Mouse (Mus musculus): Measurements from ENCODE around the gene Scand1. TPM values are rescaled to one million over a fixed set of nuclear protein-coding genes. Genes with fewer than 3 reads are reported as not detected.

Scand1 gene
- polyA plus RNA-seq, 1 experiment from 2014 or later: 87.2 TPM

DNA sequence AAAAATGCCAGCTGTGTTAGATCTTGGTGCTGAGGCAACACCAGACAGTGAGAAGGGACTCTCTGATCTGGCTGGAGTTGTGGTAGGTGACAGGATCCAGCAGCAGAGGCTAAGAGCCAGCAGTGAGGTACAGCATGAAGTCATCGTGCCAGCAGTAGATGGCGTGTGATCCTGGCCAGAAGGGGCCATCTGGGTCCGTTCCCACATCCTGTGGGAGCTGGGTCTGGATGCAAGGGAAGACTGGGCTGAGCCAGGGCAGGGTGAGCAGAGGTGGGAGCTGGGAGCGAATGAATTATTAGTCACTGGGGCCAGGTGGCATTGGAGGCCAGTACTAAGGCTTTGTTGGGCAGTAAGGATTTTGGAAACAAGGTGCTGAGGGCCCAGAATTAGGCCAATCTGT is 31.3 kb downstream of the Scand1 start:
- H3K36me3 ChIP-seq (ENCODE audit: control insufficient read depth, insufficient read depth, low read length): no peaks in the 10 kb centered on the region

DNA sequence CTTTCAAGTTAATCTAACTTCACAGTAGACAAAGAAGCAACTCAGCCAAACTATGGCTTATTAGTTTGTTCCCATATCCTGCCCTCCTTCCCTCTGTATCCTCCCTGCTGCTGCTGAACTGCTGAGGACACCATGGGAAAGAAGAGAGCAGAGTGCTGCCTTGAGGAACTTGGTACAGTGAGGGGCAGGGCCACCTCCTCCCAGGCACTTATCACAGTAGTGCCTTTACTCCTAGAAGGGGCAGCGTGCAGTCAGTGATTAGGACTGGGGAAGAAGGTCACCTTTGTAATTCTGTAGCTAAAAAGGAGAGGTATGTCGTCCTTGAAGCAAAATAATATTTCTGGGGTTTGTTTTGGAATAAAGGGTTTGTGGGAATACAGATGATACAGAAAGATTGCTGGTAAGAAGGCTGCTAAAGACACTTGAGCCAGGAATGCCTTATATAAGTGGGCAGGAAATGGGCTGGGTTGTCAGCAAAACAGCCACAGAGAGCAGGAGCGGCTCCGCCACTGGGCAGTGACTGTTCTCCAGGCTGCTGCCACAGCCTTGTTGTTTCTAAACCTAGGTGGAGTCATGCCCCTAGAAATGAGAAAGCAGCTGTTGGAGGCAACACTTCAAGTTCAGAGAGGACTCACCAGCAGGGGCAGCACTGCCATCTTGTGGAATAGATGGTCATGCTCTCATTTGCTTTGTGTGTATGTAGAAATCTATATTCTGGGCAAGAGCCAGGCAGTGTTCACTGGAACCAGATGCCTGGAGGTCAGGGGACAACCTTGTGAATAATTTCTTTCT is 34.1 kb downstream of the Scand1 start:
- Histone ChIP-seq H3K36me3 (ENCODE audit: control insufficient read depth, insufficient read depth, low read length) (no peaks in the 10 kb centered on the region), H3K27ac (ENCODE audit: low read depth, low read length) (no peak overlapping the region)

More for the DNA sequence above, 31.3 kb downstream of the Scand1 start:
- no peaks in the 10 kb centered on the region for H3K4me1 ChIP-seq (replicated peaks; ENCODE audit: control insufficient read depth, insufficient read depth, low read length)
- WGBS: 84% methylated on average over 4 of the region's 4 CpGs
- no peak overlapping the region for H3K4me2 ChIP-seq (replicated peaks; ENCODE audit: low read depth, low read length)
- no peak overlapping the region for H3K27ac ChIP-seq (ENCODE audit: low read depth, low read length)
- H3K9ac ChIP-seq (ENCODE audit: low read depth, low read length): no peak overlapping the region
- H3K27me3 ChIP-seq (ENCODE audit: control insufficient read depth, insufficient read depth, low read length): no peaks in the 10 kb centered on the region
- no peak for ATAC-seq (ENCODE audit: low FRiP score)
- H3K4me3 ChIP-seq (ENCODE audit: low read depth, low read length): no peak overlapping the region
- no peaks in the 10 kb centered on the region for H3K9me3 ChIP-seq (ENCODE audit: control insufficient read depth, low read length)
- no peak for DNase-seq (ENCODE audit: low spot score)

DNA sequence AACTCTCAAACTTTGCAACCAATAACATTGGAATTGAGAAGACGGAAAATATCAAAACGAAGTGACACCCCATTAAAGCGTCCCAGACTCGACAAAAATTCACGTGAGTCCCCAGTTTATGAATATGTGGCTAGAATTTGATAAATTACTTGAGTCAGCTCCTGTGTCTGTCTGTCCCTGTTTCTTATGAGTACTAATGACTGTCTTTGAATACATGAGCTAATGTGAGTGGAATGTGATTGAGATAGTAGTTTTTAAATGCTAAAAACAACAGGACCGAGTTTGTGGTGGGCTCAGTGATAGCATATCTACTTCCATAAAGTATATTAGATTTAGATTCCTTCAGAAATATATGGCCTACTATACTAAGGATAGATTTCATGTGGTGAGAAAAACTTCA is 40.0 kb downstream of the Scand1 start:
- no peak overlapping the region for H3K9ac ChIP-seq (ENCODE audit: low read depth, low read length)
- DNase-seq (ENCODE audit: low spot score): no peak
- no peaks in the 10 kb centered on the region for H3K27me3 ChIP-seq (ENCODE audit: control insufficient read depth, insufficient read depth, low read length)
- no peak overlapping the region for H3K4me2 ChIP-seq (replicated peaks; ENCODE audit: low read depth, low read length)
- H3K36me3 ChIP-seq (ENCODE audit: control insufficient read depth, insufficient read depth, low read length): no peaks in the 10 kb centered on the region
- H3K9me3 ChIP-seq (ENCODE audit: control insufficient read depth, low read length): no peaks in the 10 kb centered on the region
- 92% methylated on average over 6 of the region's 6 CpGs for WGBS
- ATAC-seq (ENCODE audit: low FRiP score): no peak
- no peak overlapping the region for H3K4me3 ChIP-seq (ENCODE audit: low read depth, low read length)
- no peak overlapping the region for H3K27ac ChIP-seq (ENCODE audit: low read depth, low read length)
- no peaks in the 10 kb centered on the region for H3K4me1 ChIP-seq (replicated peaks; ENCODE audit: control insufficient read depth, insufficient read depth, low read length)

More for the DNA sequence above, 34.1 kb downstream of the Scand1 start:
- no peaks in the 10 kb centered on the region for H3K27me3 ChIP-seq (ENCODE audit: control insufficient read depth, insufficient read depth, low read length)
- H3K4me3 ChIP-seq (ENCODE audit: low read depth, low read length): no peak overlapping the region
- H3K4me2 ChIP-seq (replicated peaks; ENCODE audit: low read depth, low read length): no peak overlapping the region
- WGBS: 74% methylated on average over 4 of the region's 4 CpGs
- no peaks in the 10 kb centered on the region for H3K9me3 ChIP-seq (ENCODE audit: control insufficient read depth, low read length)
- H3K4me1 ChIP-seq (replicated peaks; ENCODE audit: control insufficient read depth, insufficient read depth, low read length): no peaks in the 10 kb centered on the region
- peak; percentile 81 for DNase-seq (ENCODE audit: low spot score)
- ATAC-seq (ENCODE audit: low FRiP score): no peak
- no peak overlapping the region for H3K9ac ChIP-seq (ENCODE audit: low read depth, low read length)

DNA sequence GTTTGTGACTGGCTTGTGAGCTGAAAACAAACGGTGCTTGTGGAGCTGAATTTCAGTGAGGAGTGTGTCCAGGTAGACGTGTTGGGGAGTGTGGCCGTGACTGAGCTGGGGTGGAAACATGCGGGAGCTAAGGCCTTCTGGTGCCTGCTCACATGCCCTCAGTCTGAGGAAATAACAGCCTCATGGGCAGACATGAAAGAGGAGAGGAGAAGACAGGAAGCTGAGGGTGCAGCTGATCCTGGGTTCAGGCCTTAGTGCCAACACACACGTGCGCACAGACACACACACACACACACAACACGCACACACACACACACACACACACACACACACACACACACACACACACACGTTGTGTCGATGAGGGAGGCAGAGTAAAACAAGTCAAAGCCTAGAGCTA is 44.9 kb downstream of the Scand1 start:
- DNase-seq (ENCODE audit: low spot score) (no peak), ATAC-seq (ENCODE audit: low FRiP score) (no peak)
- 93% methylated on average over 9 of the region's 9 CpGs for WGBS
- H3K9ac ChIP-seq (ENCODE audit: low read depth, low read length): no peak overlapping the region
- H3K4me3 ChIP-seq (ENCODE audit: low read depth, low read length): no peak overlapping the region
- H3K4me1 ChIP-seq (replicated peaks; ENCODE audit: control insufficient read depth, insufficient read depth, low read length): no peaks in the 10 kb centered on the region
- H3K27me3 ChIP-seq (ENCODE audit: control insufficient read depth, insufficient read depth, low read length): no peaks in the 10 kb centered on the region
- H3K27ac ChIP-seq (ENCODE audit: low read depth, low read length): no peak overlapping the region
- no peaks in the 10 kb centered on the region for H3K36me3 ChIP-seq (ENCODE audit: control insufficient read depth, insufficient read depth, low read length)
- H3K9me3 ChIP-seq (ENCODE audit: control insufficient read depth, low read length): no peaks in the 10 kb centered on the region
- H3K4me2 ChIP-seq (replicated peaks; ENCODE audit: low read depth, low read length): no peak overlapping the region

DNA sequence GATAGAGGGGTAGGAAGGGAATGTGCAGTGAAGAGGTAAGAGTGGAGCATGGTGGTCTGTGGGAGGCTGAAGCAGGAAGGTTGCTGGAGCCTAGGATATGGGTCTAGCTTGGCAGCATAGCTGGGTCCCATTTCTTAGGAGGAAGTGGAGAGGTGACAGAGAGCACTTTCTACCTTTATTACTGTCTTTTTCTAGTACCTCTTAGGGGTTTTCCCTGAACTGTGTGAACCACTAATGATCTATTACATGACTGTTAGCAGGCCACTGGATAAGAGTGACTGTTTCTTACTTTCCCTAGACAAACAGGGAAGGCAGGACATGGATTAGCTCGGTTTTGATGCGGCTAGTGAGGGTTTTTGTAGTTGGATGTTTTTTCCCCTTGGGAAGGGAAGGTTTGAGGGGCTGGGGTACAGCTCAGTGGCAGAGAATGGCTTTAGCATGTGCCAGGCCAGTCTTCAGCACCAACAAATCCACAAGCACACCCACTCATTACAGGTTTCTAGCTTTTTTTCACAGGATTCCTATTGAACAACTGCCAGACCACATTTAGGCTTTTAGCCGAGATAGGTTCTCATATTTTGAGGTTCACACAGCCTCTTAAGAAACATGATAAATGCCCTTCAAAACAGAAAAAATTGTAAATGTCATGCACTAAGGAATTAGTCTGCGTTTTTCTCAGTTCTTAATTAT is 49.2 kb downstream of the Scand1 start:
- H3K4me2 ChIP-seq (replicated peaks; ENCODE audit: low read depth, low read length): no peak overlapping the region
- DNase-seq (ENCODE audit: low spot score) (no peak), ATAC-seq (ENCODE audit: low FRiP score) (no peak)
- H3K27ac ChIP-seq (ENCODE audit: low read depth, low read length): no peak overlapping the region
- no peaks in the 10 kb centered on the region for H3K4me1 ChIP-seq (replicated peaks; ENCODE audit: control insufficient read depth, insufficient read depth, low read length)
- H3K4me3 ChIP-seq (ENCODE audit: low read depth, low read length): no peak overlapping the region
- WGBS: 93% methylated on average over 4 of the region's 4 CpGs
- H3K36me3 ChIP-seq (ENCODE audit: control insufficient read depth, insufficient read depth, low read length): 0 out of 2 replicates have a peak, but pooled peaks cover 3% of the 10 kb centered on the region
- H3K9ac ChIP-seq (ENCODE audit: low read depth, low read length): no peak overlapping the region
- no peaks in the 10 kb centered on the region for H3K27me3 ChIP-seq (ENCODE audit: control insufficient read depth, insufficient read depth, low read length)
- H3K9me3 ChIP-seq (ENCODE audit: control insufficient read depth, low read length): no peaks in the 10 kb centered on the region

Other genes with a start within 250 kb of the Scand1 start
- gene Spag4, start 247.5 kb downstream of the Scand1 start, polyA plus RNA-seq (2014; fragmentation: Nextera tagmentation; extraction: Ambion mirVana): 3.9 and 4.8 TPM in 2 replicates
- 45.1 and 46.1 TPM in 2 replicates for gene Cpne1, start 200.7 kb downstream of the Scand1 start, polyA plus RNA-seq (2014; fragmentation: Nextera tagmentation; extraction: Ambion mirVana)
- gene Rbm12, start 200.7 kb downstream of the Scand1 start, polyA plus RNA-seq (2014; fragmentation: Nextera tagmentation; extraction: Ambion mirVana): 38.4 and 41.6 TPM in 2 replicates
- 19.7 and 20.1 TPM in 2 replicates for gene Gm28036, start 185.6 kb downstream of the Scand1 start, polyA plus RNA-seq (2014; fragmentation: Nextera tagmentation; extraction: Ambion mirVana)
- 386 and 402 TPM in 2 replicates for gene Romo1, start 168.7 kb downstream of the Scand1 start, polyA plus RNA-seq (2014; fragmentation: Nextera tagmentation; extraction: Ambion mirVana)
- 37.1 and 37.7 TPM in 2 replicates for gene Nfs1, start 168.5 kb downstream of the Scand1 start, polyA plus RNA-seq (2014; fragmentation: Nextera tagmentation; extraction: Ambion mirVana)
- 639 and 715 TPM in 2 replicates for gene Rbm39, start 132.5 kb downstream of the Scand1 start, polyA plus RNA-seq (2014; fragmentation: Nextera tagmentation; extraction: Ambion mirVana)
- gene Phf20, start 116.2 kb downstream of the Scand1 start, polyA plus RNA-seq (2014; fragmentation: Nextera tagmentation; extraction: Ambion mirVana): 80.9 and 104 TPM in 2 replicates
- gene Cnbd2, start 405 bp downstream of the Scand1 start, polyA plus RNA-seq (2014; fragmentation: Nextera tagmentation; extraction: Ambion mirVana): 4.4 and 4.6 TPM in 2 replicates
- 4.0 and 5.0 TPM in 2 replicates for gene Epb41l1, start 108.2 kb upstream of the Scand1 start, polyA plus RNA-seq (2014; fragmentation: Nextera tagmentation; extraction: Ambion mirVana)
- gene Aar2, start 234.9 kb upstream of the Scand1 start, polyA plus RNA-seq (2014; fragmentation: Nextera tagmentation; extraction: Ambion mirVana): 44.4 and 49.1 TPM in 2 replicates